In genomic region chr12:40199795-40200402, GRCm38 (mm10) we compare ENCODE assay signal across 9 mouse cellular contexts. TPM values are rescaled to one million over a fixed set of nuclear protein-coding genes. Genes with fewer than 3 reads are reported as not detected.
DNase-seq lines count a peak whose midpoint lies in the region; ATAC-seq and TF ChIP-seq lines count a peak whose summit lies in the region.
"Had no signal": no experiment of that assay in that cellular context is flagged by ENCODE, and none has a peak within 500 bp of the region (broad histone marks: within the 10 kb centered on the region; RNA-seq: fewer than 3 reads in every experiment).

No protein-coding gene starts in this region.

- no peak for TF ChIP-seq EP300 in liver, embryonic 14.5 days (IDR thresholded peaks at IDR 0.05; ENCODE audit: low read depth)

- peak overlapping the region; percentile 69 for H3K4me2 ChIP-seq in heart, embryonic 13.5 days
- no peak overlapping the region for H3K4me2 ChIP-seq in liver, embryonic 14.5 days (ENCODE audit: low read depth)
- H3K4me2 ChIP-seq: embryonic facial prominence, embryonic 15.5 days had no signal

- H3K9ac ChIP-seq in heart, embryonic 13.5 days, result peak overlapping the region; percentile 79
- H3K9ac ChIP-seq in liver, embryonic 14.5 days (replicated peaks), result no peak overlapping the region
- H3K9ac ChIP-seq: embryonic facial prominence, embryonic 15.5 days had no signal

- WGBS in heart, embryonic 13.5 days, result 38% methylated on average over 7 of the region's 7 CpGs
- WGBS in liver, embryonic 14.5 days (ENCODE audit: insufficient replicate concordance), result 44% methylated on average over 7 of the region's 7 CpGs

- peak overlapping the region; percentile 93 for H3K27ac ChIP-seq in heart, embryonic 13.5 days (replicated peaks)
- H3K27ac ChIP-seq in liver, embryonic 14.5 days, result no peak overlapping the region
- H3K27ac ChIP-seq: embryonic facial prominence, embryonic 15.5 days had no signal

- H3K4me3 ChIP-seq in heart, embryonic 13.5 days, result peak overlapping the region; percentile 55
- H3K4me3 ChIP-seq in liver, embryonic 14.5 days (ENCODE audit: insufficient read depth in 1 of 2, low read depth in 2 of 2, low read length in 2 of 2), result no peak overlapping the region
- H3K4me3 ChIP-seq: embryonic facial prominence, embryonic 15.5 days had no signal

- peak; percentile 35 for DNase-seq in adrenal gland, postnatal 25 days
- DNase-seq in kidney, postnatal 10 days, result peak; percentile 74
- DNase-seq in liver, embryonic 14.5 days (ENCODE audit: low read depth in 3 of 3, low spot score in 3 of 3), result peak in 1 of 3 experiments; percentile 19
- peak; percentile 85 for DNase-seq in thymus, postnatal 0 days (ENCODE audit: low spot score)

- no peaks in the 10 kb centered on the region for H3K27me3 ChIP-seq in heart, embryonic 13.5 days (replicated peaks)
- H3K27me3 ChIP-seq in liver, embryonic 14.5 days (ENCODE audit: control insufficient read depth, insufficient read depth, low read length), result no peaks in the 10 kb centered on the region
- H3K27me3 ChIP-seq: embryonic facial prominence, embryonic 15.5 days had no signal

- H3K9me3 ChIP-seq in heart, embryonic 13.5 days, result no peaks in the 10 kb centered on the region
- H3K9me3 ChIP-seq in liver, embryonic 14.5 days (ENCODE audit: control insufficient read depth, low read length), result no peaks in the 10 kb centered on the region
- H3K9me3 ChIP-seq: embryonic facial prominence, embryonic 15.5 days had no signal

- H3K36me3 ChIP-seq in heart, embryonic 13.5 days, result peaks cover 38% of the 10 kb centered on the region
- peaks cover 31% of the 10 kb centered on the region for H3K36me3 ChIP-seq in liver, embryonic 14.5 days (replicated peaks; ENCODE audit: control insufficient read depth, insufficient read depth, low read depth)

- TF ChIP-seq CTCF in liver, embryonic 14.5 days (IDR thresholded peaks at IDR 0.05; ENCODE audit: low read depth), result peak; percentile 86

- peak; percentile 81 for ATAC-seq in CD4-positive, CD25-positive, alpha-beta regulatory T cell, adult 4 months
- peak; percentile 71 for ATAC-seq in erythroid progenitor cell, adult 5-6 weeks (replicated peaks; ENCODE audit: low FRiP score, poor library complexity, severe bottlenecking)
- ATAC-seq in heart, embryonic 13.5 days (ENCODE audit: extremely low read depth, insufficient number of reproducible peaks, low FRiP score, low TSS enrichment), result 0 out of 2 replicates have a peak, but pooled peaks have one; percentile 23
- no peak for ATAC-seq in liver, embryonic 14.5 days (ENCODE audit: insufficient read depth)
- peak; percentile 77 for ATAC-seq in neutrophil, adult 5-6 weeks (ENCODE audit: extremely low read depth, insufficient number of reproducible peaks, low FRiP score, poor library complexity, severe bottlenecking)

- H3K4me1 ChIP-seq in heart, embryonic 13.5 days, result peaks cover 12% of the 10 kb centered on the region
- no peaks in the 10 kb centered on the region for H3K4me1 ChIP-seq in liver, embryonic 14.5 days (replicated peaks; ENCODE audit: control insufficient read depth in 2 of 2, insufficient read depth in 2 of 2, low read length in 1 of 2)
- H3K4me1 ChIP-seq: embryonic facial prominence, embryonic 15.5 days had no signal

RNA-seq across cellular contexts. Expression of gene Lsmem1, which starts 0.6 kb away (rescaled TPM):
- not detected for polyA plus RNA-seq in CD4-positive, CD25-positive, alpha-beta regulatory T cell, adult 4 months (2017; shearing (Covaris generic))
- total RNA-seq in adrenal gland, postnatal 25 days (2021), result 0.43 TPM in 1 of 2 replicates, not detected in the other
- not detected in 2 replicates for total RNA-seq in erythroid progenitor cell, adult 5-6 weeks (2015; ENCODE audit: low replicate concordance)
- not detected in 2 replicates for total RNA-seq in erythroid progenitor cell, adult 5-6 weeks (2017; ENCODE audit: low replicate concordance)
- 26.9 and 28.1 TPM in 2 replicates for polyA plus RNA-seq in heart, embryonic 13.5 days (2015; fragmentation: Nextera tagmentation; extraction: Ambion mirVana)
- 0.02 TPM in 1 of 2 replicates, not detected in the other for polyA plus RNA-seq in liver, embryonic 14.5 days (2012; rRNA removed)
- polyA plus RNA-seq in liver, embryonic 14.5 days (2014; fragmentation: Nextera tagmentation; extraction: Ambion mirVana), result not detected in 2 replicates
- 0.23 and 0.98 TPM in 2 replicates for total RNA-seq in neutrophil, adult 5-6 weeks (2017)
- 5.2 and 5.9 TPM in 2 replicates for polyA plus RNA-seq in thymus, postnatal 0 days (2015; fragmentation: Nextera tagmentation; extraction: Ambion mirVana)

RNA-seq across cellular contexts. Expression of gene Ifrd1, which starts 48.4 kb away (rescaled TPM):
- 10 to 100 TPM; 46.7 to 49.4 TPM for polyA plus RNA-seq in CD4-positive, CD25-positive, alpha-beta regulatory T cell, adult 4 months (2017; shearing (Covaris generic))
- 118 and 133 TPM in 2 replicates for total RNA-seq in adrenal gland, postnatal 25 days (2021)
- 55.5 and 158 TPM in 2 replicates for total RNA-seq in erythroid progenitor cell, adult 5-6 weeks (2015; ENCODE audit: low replicate concordance)
- 32.8 and 46.0 TPM in 2 replicates for total RNA-seq in erythroid progenitor cell, adult 5-6 weeks (2017; ENCODE audit: low replicate concordance)
- polyA plus RNA-seq in heart, embryonic 13.5 days (2015; fragmentation: Nextera tagmentation; extraction: Ambion mirVana), result 98.0 and 98.2 TPM in 2 replicates
- polyA plus RNA-seq in liver, embryonic 14.5 days (2012; rRNA removed), result 8.2 and 14.1 TPM in 2 replicates
- 52.9 and 53.2 TPM in 2 replicates for polyA plus RNA-seq in liver, embryonic 14.5 days (2014; fragmentation: Nextera tagmentation; extraction: Ambion mirVana)
- total RNA-seq in neutrophil, adult 5-6 weeks (2017), result 83.0 and 103 TPM in 2 replicates
- 111 and 123 TPM in 2 replicates for polyA plus RNA-seq in thymus, postnatal 0 days (2015; fragmentation: Nextera tagmentation; extraction: Ambion mirVana)
